Mouse (Mus musculus) liver, postnatal 0 days (tissue): ENCODE results near the gene Ddhd1.

Experiments used
- CTCF ChIP-seq: sonication (generic); IDR thresholded peaks from 2 replicates; pipeline ENCODE4 v1.5.1; 2016; ENCODE audit warnings: antibody characterized with exemption, low read depth
- EP300 ChIP-seq: IDR thresholded peaks from 2 replicates; pipeline ENCODE4 v1.6.1; 2016; ENCODE audit warnings: antibody characterized with exemption, low read depth, mild to moderate bottlenecking

- TF ChIP-seq CTCF (no peak), EP300 (no peak)
Measured at GRCm38 (mm10) chr14:45614406-45614805, 43.5 kb downstream of the Ddhd1 start.
